Mouse (Mus musculus): ENCODE data around the gene Gm11444.

Gm11444 gene

DNA sequence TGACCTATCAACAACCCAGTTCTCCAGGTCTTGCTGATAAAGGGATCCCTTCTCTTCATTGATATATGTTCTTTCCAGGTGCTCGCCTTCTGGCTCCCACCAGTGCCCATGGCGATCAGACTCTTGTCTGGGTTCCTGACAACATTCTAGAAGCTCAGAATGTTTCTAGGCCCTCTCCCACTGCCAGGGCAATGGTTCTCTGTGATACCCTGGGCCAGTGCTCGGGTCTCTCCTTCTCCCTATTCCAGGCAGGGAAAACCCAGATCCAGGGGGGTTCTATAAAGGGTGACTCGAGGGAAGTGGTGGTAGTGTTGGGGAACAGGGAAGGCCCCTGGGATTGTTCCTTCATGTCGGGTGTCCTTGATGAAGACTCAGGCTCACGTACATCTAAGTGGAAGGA lies at the start of gene Gm11444:
Gene Gm11444 (minus strand): TSS at position 101 of the 400 bp plus-strand sequence.
- DNase-seq (ENCODE audit: low spot score in 2 of 2): no peak

DNA sequence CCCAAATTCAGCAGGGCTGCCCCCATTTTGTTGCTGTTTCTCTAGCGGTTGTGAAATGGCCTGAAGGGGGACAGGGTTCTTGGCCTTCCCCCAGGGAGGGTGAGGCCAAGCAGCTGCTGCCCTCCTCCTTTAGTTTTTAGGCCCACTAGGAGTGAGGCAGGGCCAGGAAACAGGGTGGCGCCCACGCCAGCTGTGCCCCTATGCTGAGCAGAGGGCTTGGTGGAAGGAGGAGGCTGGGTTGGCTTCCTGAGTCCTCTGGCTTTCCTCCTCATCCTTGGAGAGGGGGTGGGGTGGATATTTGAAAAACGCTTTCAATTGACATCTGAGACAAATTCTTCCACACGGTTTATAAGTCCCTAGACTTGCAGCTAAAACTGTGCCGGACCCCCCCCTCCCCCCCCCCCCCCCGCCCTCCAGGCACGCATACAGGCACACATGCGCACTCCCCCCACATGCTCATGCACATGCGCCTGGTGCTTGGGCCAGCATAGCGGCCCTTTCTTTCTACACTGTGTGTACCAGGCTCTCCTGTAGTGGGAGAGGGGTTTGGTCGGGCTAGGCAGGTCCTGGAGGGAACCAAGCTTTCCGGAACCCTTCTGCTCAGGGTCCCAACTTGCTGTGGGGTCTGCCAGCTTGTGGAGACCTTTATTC lies 46.3 kb upstream of the Gm11444 start:
- no peak for DNase-seq (ENCODE audit: low spot score in 2 of 2)

DNA sequence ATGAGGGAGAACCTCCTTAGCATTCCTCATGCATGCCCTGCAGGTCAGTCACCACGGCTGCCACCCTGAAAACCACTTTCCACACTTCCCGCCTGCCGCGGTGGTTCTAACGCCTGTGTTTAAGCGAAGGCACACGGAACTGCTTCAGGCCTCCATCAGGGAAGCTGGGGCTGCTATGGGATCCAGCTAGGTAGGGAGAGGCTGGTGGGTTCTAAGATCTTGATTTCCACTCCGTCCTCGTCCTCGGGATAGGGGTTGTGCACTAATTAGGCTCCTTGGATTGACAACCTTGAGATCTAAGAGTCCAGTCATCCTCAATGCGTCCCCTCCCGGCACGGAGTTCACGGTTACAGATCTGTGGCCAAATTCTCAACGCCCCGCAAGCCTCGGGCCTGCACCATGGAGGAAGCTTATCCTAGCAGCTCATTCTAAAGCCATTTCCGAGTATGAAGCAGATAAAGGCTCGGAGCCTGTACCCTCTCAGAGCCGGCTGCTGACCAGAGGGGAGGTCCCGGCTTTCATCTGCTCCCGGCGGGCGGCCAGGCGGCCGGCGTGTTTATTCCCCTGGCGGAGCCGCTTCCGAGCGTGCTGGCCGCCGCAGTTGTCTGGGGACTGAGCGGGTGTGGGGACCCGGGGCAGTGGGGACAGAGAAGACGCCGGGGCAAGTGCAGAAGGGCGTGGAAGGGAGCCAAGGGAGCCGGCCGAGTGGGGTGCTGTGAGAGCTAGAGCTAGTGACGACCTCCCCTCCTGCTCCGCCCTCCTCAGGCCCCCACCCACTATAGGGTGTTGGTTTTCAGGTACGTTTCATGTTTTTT lies 44.8 kb upstream of the Gm11444 start:
- DNase-seq (ENCODE audit: low spot score in 2 of 2): no peak

DNA sequence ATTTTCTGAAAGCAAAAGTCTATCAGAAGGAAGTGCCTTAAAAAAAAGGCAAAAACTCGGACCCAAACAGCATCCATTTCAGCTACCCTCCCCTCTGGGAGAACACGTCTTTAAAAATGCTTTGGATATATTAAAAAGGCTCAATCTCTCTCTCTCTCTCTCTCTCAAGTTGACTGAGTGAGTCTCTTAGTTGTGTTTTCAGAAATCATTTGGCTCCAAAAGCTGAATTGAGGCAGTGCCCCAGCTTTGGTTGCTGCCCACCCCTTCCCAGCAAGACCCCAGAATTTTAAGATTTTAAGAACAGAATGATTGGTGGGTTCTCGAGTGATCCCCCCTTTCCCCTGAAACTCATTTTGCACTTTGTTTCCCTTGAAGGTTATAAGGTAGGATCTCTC lies 44.0 kb upstream of the Gm11444 start:
- no peak for DNase-seq (ENCODE audit: low spot score in 2 of 2)

DNA sequence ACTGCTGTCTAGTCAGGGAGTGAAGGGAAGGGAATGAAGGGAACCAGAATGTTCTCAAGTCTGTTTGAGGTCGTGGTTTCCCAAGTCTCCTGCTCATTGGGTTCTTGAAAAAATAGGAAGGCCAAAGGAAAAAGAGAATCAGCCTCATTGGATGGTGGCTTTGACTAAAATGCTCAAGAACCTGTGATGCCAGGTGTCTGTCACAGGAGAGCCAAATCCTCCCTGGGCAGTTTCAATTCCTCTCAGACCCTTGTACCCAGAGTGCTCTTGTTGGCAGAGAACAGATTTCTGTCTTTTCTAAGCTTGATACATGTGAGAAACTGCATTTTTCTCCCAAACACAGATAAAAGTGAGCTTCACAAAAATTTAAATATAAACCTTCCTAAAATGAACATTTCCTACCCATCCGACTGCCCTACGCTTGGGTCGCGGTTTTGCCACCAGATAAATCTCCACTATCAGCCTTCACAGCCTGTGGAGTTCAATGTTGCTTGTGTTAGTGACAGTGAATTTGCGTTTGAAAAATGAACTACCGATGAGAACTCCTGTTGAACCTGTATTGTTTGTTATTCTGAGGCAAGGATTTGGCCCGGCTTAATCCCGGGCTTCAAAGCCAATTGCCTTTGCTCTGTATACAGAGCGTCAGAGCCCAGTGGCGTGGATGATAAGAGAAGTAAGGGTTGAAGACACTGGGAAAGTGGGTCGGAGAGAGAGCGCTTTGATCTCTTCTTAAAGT lies 43.4 kb upstream of the Gm11444 start:
- DNase-seq (ENCODE audit: low spot score in 2 of 2): no peak

DNA sequence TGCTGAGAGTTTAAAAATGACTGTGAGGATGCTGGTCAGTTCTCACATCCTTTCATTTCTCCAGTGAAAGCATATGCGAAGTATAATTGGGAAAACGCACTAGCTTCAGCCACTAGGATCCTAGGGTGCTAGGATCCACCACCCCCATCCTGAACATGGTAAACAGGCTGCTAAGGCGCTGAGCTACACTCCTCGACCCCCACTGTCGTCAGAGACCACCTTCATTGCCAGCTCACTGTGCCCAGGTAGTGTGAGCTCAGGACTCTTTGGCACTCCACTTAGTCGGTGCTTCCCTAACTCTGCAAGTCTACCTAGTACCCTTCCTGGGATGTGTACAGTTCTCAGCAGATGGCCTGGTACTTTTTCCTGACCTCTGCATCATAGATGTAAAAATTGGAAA lies 42.6 kb upstream of the Gm11444 start:
- DNase-seq (ENCODE audit: low spot score in 2 of 2): no peak

DNA sequence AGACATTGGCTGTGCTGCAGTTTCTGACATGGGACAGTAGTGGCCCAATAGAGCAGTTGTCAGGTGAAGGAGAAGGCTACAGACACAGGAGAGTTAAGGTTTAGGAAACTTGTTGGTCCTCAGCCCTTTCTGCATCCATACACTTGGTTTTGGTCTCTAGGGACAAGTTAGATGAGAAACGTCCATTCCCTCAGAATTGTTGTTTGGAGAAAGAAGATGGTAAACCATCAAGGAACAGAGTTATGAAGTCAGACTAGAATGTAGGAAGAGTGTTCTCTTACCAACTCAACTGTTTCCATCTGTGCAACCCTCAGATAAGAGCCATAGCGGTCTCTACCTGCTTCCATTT lies 41.5 kb upstream of the Gm11444 start:
- DNase-seq (ENCODE audit: low spot score in 2 of 2): no peak

DNA sequence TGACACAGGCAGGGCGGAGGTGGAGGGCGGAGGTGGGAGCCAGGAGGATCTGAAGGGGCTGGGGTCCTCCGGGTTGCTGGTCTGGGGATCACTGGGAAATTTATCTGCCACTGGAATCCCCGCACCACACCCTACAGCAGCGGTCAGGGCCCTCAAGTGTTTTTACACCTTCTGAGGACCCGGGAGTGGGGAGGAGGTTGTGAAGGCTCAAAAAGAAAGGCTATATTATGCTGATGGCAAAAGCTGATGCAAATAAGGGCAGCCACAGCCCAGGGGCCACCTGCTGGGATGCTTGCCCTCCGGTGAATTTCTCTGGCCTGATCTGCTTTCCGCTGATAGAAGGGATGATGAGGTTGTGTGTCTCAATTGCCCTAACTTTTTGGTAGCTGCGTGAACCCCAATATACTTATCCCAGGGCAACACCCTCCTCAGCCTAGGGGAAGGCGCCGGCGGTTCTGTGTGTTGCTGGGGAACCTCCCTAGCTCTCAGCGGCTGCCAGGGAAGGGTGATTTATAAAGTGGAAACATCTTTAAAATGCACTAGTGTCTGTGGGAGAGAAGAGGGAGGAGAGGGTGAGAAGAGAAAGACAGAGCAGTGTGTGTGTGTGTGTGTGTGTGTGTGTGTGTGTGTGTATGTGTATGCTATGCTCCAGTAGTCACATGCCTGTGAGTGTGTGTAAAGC lies 41.0 kb upstream of the Gm11444 start:
- DNase-seq (ENCODE audit: low spot score in 2 of 2): no peak

DNA sequence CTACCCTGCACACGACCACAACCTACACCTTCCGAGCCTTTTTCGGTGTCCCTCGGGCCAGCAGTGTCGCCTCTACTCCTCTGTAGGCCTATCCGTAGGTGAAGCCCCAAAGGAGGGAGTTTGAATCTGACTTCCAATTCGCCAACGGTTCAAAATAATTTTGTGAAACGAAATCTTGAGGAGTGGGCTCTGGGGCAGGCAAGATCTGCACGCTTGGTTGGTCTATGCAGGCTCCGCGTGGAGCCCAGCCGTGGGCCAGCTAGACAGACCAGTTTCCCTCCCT lies 40.4 kb upstream of the Gm11444 start:
- DNase-seq (ENCODE audit: low spot score in 2 of 2): no peak

DNA sequence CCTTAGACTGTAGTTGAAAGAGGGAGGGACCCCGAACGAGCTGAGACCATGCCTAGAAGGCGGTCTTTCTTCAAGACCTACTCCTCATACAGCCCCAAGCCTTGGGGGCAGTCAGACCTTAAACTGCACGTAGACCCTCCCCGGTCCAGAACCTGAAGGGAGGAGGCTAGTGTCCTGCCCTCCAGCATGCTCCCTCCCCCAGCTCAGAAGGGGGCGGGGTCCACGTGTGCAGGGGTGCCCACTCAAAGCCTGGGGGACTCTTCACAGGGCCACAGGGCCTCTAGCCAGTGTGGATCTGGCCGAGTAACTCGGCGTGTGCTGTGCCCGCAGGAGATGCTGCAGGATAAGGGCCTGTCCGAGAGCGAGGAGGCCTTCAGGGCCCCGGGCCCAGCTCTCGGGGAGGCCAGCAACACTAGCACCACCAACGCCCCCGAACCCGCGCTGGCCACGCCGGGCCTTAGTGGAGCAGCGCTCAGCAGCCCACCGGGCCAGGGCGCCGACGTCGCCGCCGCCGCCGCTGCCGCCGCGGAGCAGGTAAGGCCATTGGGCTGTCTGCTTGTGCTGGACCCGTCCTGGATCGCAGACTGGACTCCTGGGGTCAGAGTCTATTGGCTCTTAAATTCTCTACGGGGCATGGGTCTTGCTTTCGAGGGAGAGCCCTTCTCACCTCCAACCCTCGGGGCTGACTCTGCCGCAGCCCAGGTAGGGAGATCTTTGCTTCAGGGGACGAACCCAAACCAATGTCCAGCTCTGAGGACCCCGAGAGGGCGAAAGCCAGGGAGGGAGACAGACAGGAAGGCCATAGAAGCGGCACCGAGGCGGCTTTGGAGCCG lies 39.8 kb upstream of the Gm11444 start:
- no peak for DNase-seq (ENCODE audit: low spot score in 2 of 2)

DNA sequence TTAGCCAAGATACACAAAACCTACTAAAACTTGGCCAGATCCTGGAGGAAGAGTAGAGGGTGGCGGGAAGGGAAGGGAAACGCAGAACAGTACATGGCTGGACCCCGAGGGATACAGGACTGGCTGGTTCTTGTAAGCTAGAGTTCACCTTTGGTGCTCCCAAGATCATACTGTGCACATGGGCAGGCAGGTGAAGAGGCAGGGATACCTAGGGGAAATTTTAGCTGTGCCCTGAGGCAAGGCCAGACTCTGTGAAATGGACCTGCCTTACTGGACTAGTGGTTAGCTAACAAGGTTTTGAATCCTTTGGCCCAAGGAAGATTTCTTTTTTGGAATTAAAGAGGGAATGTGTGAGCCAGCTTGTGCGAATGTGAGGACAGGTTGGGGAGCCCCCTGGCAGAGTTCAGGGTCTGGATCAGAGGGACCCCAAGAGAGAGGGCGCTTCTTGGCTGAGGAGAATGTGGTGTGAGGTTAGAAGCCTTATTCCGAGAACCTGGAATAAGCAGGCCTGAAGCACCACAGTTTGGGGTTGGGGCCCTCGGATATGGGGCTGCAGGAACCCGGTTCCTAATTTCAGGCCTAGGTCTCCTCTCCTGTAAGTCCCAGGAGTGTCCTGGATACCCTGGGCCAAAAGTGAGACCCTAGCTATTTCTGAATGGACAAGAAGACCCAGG lies 39.1 kb upstream of the Gm11444 start:
- no peak for DNase-seq (ENCODE audit: low spot score in 2 of 2)

DNA sequence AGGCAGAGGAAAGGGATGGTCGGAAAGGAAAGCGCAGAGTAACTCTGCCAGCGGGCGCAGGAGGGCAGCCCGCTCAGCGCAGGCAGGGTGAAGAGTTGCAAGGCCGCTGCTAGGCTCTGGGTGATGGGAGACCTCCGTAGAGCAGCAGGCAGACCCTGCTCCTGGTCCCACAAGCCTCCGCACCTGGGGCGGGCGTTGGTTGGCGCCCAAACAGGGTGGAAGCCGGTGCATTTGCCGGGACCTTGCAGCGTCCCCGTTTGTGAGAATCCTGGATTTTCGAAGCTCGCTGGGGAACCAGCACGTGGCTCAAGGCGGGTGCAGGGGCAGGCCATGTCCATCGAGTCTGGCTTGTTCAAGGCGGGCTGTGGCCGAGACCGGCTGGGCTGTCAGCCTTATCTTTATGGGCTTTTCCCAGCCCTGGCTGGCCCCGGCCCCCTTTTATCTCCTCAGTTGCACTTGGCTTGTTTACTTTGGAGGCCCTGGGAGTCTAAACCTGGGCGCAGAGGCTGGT lies 38.4 kb upstream of the Gm11444 start:
- no peak for DNase-seq (ENCODE audit: low spot score in 2 of 2)

DNA sequence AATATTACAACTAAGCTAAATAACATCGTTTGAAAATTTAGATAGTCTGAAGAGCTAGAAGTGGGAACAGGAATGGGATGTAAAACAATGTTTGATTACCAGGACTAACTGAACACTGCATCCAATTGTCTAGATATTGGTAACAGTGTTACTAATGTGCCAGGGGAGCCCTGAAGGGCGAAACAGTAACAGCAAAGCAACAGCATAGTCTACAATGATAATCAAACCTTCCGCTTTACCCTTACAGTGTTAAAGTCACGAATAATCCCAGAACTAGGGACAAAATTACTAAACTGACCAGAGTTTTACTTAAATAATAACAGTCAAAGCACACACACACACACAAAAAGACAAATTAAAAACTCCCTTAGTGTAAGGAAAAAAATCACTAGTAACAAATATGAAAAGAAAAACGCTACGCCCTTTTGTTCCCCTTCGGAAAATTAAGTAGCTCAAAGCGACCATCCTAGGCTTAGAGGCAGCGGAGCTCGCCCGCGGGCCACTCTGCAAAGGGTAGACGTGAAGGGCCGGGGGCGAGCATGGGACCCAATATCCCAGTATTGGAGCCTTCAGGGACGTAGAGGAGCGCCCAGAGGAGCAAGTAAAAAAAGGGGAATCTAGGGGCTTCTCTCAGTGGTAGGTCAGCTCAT lies 37.8 kb upstream of the Gm11444 start:
- no peak for DNase-seq (ENCODE audit: low spot score in 2 of 2)

DNA sequence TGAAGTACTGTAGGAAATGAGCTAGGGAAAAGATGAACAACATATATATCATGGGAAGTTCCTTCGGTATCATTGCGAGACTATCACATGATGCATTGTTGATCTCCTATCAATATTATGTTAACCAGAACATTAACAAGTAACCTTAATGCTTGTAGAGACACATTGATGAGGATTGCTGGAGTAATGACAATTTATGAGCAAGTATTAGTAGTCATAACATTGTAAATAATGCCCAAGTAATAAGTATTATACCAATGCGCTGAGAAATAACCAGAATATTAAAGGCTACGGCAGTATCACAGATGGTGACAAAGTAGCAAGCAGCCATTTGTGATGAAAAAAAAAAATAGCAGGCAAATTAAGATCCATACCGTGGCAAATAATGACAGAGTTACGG lies 37.1 kb upstream of the Gm11444 start:
- DNase-seq (ENCODE audit: low spot score in 2 of 2): no peak

DNA sequence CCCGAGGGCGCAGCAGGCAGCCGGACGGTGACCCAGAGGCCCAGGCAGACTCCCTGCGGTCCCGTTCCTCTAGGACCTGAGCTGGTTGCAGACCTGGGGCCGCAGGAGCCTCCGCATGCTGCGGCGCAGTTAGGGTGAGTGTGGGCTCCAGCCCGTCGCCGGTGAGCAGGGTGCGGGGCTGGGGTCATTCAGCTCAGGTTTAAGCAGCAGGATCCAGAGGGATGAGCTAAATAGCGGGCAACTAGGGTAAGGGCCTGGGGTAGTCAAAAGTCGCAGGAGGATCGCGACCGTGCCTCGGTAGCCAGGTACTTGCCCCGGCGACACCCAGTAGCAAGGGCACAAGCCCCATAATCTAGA lies 36.3 kb upstream of the Gm11444 start:
- no peak for DNase-seq (ENCODE audit: low spot score in 2 of 2)

DNA sequence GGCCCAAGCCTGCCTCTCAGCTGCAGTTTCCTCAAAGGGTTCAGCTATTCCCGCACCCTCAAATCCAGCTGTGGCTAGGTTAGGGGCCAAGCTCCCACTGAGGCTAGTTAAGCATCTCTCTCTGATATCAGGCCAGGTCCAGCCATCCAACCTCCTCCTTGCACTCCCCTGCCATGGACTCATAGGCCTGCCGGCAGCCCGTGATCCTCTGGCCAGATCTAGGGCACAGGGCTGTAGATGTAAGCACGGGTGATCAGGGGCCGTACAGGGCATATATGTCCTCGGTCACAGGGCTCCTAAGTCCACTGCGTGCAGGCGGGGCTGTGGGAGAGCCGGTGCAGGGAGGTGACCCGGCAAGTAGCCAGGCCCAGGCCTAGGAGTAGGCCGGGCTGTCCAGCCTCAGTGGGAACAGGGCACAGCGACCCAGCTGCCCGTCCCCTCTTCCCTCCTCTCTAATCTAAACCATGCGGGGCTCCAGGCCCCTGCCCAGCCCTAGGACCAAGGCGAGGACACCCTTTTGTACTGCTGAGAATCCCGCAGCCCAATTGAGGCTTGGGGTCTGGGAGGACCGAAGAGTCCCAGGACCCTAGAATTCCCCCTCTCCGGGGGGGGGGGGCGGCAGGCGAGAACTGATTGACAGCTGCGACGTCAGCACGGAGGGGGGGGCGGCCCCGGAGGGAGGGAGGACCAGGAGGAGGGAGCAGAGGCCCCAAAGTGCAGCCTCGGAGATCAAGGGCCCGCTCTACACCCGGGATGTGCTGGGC lies 35.7 kb upstream of the Gm11444 start, which contains the start of gene Tbx4:
Gene Tbx4 (plus strand): TSS at position 758 of the 764 bp plus-strand sequence.
- DNase-seq (ENCODE audit: low spot score in 2 of 2): no peak

DNA sequence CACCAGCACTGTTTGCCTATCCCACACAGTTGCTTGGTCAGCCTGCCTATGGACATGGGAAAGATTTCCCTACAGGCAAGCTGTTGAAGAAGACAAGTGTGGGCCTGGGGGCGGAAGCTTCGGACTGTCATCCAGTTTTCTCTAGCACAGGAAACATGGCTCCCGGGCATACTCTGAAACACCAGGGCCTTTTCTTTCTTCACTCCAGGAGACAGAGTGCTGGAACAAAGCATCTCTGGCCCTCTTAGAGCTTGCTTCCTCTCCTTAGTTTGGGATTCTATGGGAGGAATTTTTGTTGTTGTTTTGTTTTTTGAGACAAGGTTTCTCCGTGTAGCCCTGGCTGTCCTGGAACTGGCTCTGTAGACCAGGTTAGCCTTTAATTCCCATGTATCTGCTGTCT lies 34.4 kb upstream of the Gm11444 start:
- no peak for DNase-seq (ENCODE audit: low spot score in 2 of 2)

DNA sequence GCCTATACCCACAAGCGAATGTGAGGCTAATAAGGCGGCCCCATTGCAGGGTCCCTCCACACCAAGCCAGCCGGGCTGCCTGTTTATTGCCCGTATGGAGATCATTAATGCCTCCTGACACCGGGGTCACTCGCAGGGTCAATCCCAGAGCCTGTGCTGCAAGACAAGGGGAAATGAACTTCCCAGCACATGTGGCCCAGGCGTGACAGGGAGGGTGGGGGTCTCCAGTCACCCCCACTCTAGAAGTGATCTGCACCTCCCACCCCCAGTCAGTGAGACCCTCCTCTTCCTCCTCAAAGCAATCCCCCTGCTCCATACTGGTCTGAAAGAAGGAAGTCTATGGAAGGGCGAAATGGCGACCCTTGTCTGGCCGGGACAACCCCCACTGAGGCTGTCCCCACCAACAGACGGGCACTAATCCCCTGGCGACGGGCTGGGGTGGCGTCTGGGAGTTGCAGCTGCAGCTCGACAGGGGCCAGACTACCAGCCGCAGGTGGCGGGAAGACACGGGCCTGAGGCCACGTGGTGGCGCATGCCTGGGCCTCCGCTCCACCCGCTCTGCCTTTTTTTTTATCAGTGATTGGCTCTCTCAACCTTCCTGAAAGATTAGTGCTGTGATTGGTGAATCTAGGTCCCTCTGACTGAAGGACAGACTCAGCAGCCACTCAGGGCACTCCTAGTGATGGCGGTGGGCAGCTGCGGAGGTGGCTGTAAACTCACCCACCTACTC lies 26.1 kb upstream of the Gm11444 start:
- DNase-seq (ENCODE audit: low spot score in 2 of 2): no peak

DNA sequence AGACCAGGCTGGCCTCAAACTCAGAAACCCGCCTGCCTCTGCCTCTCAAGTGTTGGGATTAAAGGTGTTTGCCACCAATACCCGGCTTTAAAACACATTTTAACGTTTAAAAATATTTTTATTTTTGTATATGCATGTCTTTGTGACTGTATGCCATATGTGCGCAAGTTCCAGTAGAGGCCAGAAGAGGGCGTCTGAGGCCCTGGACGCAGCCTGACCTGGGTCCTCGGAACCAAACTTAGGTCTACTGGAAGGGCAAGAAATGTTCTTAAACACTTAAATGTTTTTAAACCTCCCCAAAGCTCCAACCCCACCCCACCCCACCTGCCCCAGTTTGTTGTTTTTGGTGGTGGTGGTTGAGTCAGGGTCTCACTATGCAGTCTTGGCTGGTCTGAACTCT lies 14.2 kb upstream of the Gm11444 start:
- DNase-seq (ENCODE audit: low spot score in 2 of 2): no peak
